Mouse (Mus musculus) left cerebral cortex, adult 8-10 months (tissue): Measurements from ENCODE around the gene Cdc42bpb. TPM values are rescaled to one million over a fixed set of nuclear protein-coding genes. Genes with fewer than 3 reads are reported as not detected.

ENCODE experiments used
- total RNA-seq, 4 experiments: library from RNA; stranded (reverse); gene quantifications; 2 replicates each; pipeline ENCODE4 v1.2.4; 2022

Cdc42bpb gene
- total RNA-seq, 4 experiments from 2014 or later: 123 to 157 (median 142) TPM

Other genes starting within 250 kb of the Cdc42bpb start
- 10 to 100 TPM; 28.3 to 41.2 (median 36.2) TPM for gene Traf3, start 211.3 kb downstream of the Cdc42bpb start, total RNA-seq
- gene 4930595D18Rik, start 193.2 kb downstream of the Cdc42bpb start, total RNA-seq: not detected
- gene Amn, start 106.6 kb downstream of the Cdc42bpb start, total RNA-seq: 10 to 100 TPM; 10.1 to 15.5 (median 11.6) TPM
- gene Lbhd2, start 29.1 kb upstream of the Cdc42bpb start, total RNA-seq: 1 to 10 TPM; 2.4 to 4.8 (median 3.5) TPM
- 1 to 10 TPM; 1.7 to 2.5 (median 2.0) TPM for gene Exoc3l4, start 39.3 kb upstream of the Cdc42bpb start, total RNA-seq
- gene Tnfaip2, start 64.8 kb upstream of the Cdc42bpb start, total RNA-seq: 1 to 10 TPM in 1 of 4 experiments, under 1 TPM in 3; 0.44 to 1.3 (median 0.68) TPM
- gene Gm266, start 108.1 kb upstream of the Cdc42bpb start, total RNA-seq: 1 to 10 TPM; 3.0 to 5.1 (median 3.8) TPM
- 100 to 1,000 TPM; 244 to 339 (median 284) TPM for gene Eif5, start 160.3 kb upstream of the Cdc42bpb start, total RNA-seq
- 10 to 100 TPM; 84.7 to 97.3 (median 85.8) TPM for gene Mark3, start 196.8 kb upstream of the Cdc42bpb start, total RNA-seq